Mouse (Mus musculus) ovary, postnatal 14 days (tissue): ENCODE results near the gene Srpk2.
"Not testable (repeated sequence)": the region's sequence is repeated elsewhere in the genome, so short reads cannot be mapped to it uniquely, and the experiment has no call there.

Experiments
- DNase-seq: peaks from one replicate; pipeline ENCODE4 v3.0.0; 2022; ENCODE audit warnings: low spot score

Srpk2 gene

DNA sequence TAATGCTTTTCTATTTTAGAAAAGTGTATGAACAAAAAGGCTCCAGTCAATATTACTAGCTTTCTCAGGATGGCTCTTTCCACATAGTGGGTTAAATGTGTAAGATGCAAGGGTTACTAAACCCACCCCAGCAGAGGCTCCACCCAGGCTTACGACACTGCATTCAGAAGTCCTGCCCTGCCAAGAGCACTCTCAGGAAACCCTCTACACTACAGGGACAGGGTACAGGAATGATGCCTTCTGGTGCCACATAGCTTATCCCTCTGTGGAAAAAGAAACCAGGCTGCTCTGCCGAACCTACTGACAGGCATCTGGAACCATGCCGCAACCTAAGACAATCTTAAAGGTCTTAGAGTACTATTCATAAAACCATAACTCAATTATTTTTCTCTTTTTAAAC is 71.6 kb downstream of the Srpk2 start:
- DNase-seq, result no peak

GRCm38 (mm10) chr5:23604036-23604705 is 80.2 kb downstream of the Srpk2 start:
- DNase-seq, result no peak

GRCm38 (mm10) chr5:23599750-23600537 is 84.5 kb downstream of the Srpk2 start:
- DNase-seq, result no peak

GRCm38 (mm10) chr5:23599171-23599570 is 85.2 kb downstream of the Srpk2 start:
- no peak for DNase-seq

GRCm38 (mm10) chr5:23598491-23598890 is 85.9 kb downstream of the Srpk2 start:
- DNase-seq, result no peak

- no peak for DNase-seq
Measured at GRCm38 (mm10) chr5:23597999-23598398, 86.4 kb downstream of the Srpk2 start.

GRCm38 (mm10) chr5:23597260-23597864 is 87.1 kb downstream of the Srpk2 start:
- DNase-seq, result no peak

- no peak for DNase-seq
Measured at GRCm38 (mm10) chr5:23596326-23596965, 88.0 kb downstream of the Srpk2 start.

GRCm38 (mm10) chr5:23590298-23590697 is 94.1 kb downstream of the Srpk2 start:
- not testable (repeated sequence) for DNase-seq

DNA sequence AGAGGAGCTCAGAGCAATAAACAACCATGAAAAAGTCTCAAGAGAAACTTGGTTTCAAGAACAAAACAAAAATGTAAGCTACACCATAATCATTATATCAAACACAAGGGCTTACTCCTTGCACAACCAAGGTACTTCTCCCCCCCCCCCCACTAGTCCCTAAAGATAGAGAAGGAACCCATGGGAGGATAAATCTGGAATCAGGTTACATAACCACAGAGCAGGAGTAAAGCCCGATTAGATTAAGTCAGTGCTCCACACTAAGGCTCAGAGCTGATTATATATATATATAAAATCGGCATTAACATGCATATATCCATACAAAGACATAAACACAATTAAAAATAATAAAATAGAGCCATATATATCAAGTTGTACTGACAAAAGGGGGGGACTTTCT is 96.8 kb downstream of the Srpk2 start:
- no peak for DNase-seq

DNA sequence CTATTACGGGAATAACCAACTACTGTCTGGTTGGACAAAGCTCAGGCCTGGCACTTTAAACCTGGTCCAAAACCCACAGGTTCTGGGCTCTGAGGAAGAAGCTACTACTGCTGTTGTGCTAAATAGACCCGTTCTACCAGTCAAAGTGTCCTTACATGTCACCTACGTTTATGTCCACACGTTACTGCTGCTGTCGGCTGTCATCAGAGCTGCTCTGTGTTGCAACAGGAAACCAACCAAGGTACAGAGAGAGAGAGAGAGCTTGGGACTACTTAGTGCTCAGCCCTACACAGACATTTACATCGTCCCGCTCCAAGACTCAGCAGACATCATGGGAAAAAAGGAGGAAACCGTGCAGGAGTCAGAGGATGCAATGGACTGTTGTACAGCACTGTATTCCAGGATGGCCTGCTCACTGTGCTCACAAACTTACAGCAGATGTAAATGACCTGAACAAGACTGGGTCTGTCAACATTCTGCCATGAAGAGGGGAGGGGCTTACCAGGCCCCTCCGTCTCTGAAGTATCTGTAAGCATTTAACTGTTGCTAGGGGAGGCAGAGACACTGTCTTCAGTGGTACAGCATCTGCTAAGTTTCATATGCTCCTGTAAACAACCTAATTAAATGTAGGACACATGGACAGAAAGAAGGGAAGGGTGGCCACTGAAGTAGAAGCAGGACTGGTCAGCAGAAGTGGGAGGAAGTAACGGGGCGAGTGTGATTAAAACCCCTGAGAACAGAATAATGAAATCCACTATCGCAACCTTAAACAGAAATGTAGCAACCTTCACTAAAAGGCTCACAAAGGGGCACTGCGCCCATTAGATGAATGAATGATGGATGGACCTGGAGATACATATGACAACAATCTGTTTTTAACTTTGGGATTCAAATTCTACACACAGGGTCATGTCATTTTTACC is 97.6 kb downstream of the Srpk2 start:
- DNase-seq, result no peak

GRCm38 (mm10) chr5:23581484-23582060 is 102.8 kb downstream of the Srpk2 start:
- no peak for DNase-seq

DNA sequence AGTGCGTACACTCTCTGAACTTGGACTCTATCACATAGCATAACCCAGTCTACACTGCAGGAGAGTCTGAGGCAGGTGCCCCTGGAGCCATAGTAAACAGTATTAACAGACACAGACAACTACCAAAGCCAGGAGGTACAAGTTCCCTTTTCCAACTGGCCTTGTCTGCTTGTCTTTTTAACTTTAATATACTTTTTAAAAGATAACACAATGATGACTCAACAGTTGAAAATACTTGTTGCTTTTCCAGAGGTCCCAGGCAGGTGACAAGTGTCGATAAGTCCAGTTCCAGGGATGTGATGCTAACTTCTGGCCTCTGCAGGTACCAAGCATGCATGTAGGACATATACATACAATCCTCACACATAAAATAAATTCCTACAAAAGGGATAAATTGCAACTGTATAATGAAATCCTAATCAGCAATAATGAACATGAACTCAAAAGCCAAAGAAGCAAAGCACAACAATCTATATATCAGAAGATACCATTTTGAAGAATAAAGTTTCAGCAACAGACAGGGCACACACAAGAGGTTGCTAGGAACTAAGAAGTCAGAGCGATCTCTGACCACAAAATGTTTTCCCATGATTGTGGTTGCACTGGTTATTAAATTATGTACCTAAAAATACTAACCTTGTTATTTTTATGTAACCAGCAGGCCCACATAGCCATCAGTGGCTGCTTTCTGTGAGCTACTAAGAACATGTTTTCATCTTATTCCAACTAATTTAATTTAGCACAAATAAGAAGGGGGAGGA is 105.1 kb downstream of the Srpk2 start:
- DNase-seq, result no peak

DNA sequence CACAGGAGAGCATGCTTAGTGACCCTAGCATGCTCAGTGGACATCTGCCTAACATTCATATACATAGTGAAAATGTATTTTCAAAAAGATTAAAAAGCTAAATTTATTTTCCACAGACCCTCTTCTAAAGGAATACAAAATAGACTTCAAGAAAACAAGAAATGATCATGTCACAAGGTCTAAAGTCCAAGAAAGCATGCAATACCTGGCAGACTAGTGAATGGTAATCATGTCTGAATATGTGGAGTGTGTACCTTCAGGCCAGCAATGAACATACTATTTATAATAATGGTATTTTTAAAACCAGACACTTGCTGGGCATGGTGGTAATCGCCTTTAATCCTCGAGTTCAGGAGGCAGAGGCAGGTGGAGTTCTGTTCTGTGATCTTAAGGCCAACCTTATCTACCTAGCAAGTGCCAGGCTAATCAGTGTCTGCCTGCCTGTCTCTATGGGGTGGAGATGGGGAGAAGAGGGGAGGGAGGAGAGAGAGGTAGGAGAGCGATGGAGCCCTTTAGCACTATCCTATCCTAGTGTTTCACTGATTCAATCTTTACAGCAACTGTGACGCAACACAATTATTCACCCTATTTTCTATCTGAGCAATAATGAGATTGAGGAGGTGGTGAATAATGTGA is 106.0 kb downstream of the Srpk2 start:
- no peak for DNase-seq

GRCm38 (mm10) chr5:23577847-23578246 is 106.6 kb downstream of the Srpk2 start:
- DNase-seq, result no peak

GRCm38 (mm10) chr5:23576336-23577094 is 107.9 kb downstream of the Srpk2 start:
- DNase-seq, result no peak

DNA sequence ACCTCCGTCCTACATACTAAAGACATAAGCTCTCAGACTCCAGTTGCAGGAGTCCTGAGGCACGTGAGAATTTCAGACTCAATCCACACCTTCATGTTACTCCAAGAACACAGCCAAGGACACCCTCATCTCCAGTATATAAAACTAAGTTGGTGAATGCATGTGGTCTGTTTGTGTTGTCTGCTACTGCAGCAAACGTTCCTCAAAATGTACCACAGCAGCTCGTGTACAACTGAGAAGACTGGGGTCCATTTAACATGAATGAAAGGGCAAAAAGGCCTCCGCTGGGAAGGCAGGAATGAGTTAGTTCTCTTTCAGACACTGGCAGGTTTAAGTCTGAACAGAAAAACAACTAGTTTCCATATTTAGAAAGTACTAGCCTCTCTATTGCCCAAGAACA is 110.5 kb downstream of the Srpk2 start:
- DNase-seq, result no peak

DNA sequence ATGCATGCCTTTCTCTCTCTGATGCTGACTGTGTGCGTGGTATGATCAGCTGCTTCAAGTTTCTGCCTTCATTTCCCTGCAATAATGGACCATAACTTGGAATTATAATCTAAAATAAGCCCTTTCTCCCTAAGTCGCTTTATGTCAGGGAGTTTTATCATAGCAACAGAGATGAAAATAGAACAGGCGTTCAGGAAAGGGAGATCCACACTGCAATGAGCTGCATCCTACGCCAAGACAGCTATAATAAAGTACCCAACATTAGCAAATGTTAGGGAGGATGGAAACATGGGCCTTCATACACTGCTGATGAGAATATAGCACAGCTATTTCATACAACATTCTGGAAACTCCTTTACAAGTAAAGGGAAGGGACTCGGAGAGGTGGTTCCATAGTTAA is 116.2 kb downstream of the Srpk2 start:
- DNase-seq, result no peak

- no peak for DNase-seq
Measured at GRCm38 (mm10) chr5:23566382-23566781, 118.0 kb downstream of the Srpk2 start.
